Mouse (Mus musculus): ENCODE measurements around the gene Susd6. TPM values are rescaled to one million over a fixed set of nuclear protein-coding genes. Genes with fewer than 3 reads are reported as not detected.
A peak's percentile ranks its signal among the peaks of the same experiment; 100 is the strongest.
"Not testable (repeated sequence)": the region's sequence is repeated elsewhere in the genome, so short reads cannot be mapped to it uniquely, and the experiment has no call there.

Susd6 gene
- total RNA-seq, 1 experiment from 2014 or later, result 47.4 TPM

DNA sequence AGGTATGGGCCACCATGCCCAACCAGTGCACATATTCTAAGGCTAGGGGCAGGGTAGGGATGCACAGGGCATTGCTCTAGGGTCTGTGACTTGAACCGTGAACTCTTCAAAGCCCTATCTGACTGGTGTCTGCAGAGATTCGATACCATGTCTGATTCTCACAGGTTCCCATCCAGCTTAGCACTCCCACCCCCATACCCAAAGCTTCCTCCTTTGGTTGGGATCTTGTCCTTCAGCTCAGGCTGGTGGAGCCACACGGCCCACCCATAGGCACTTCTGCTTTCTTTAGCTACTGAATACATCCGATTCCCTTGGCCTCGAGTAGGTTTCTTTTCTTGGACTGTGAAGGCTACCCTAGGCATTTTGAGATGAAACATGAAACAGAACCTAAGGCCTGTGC, 5.3 kb upstream of the Susd6 start:
- no peak for DNase-seq

DNA sequence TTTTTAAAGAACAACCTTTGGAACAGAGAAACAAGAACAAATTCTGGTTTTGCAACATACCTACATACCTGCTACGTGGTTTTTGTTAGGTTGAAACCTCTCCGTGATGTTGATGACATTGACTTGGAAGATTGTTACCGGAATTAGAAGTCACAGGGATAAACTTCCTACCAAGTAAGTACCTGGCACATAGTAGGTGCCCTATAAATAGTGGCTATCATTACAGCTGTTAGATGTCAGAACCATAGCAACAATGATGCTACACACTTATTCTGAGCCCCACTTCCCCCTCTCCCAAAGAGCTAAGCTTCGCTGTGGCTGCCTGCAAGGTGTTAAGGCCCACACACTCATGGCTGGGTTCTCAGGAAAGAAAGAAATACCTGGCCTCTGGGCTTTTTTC, 4.7 kb upstream of the Susd6 start:
- no peak for DNase-seq

DNA sequence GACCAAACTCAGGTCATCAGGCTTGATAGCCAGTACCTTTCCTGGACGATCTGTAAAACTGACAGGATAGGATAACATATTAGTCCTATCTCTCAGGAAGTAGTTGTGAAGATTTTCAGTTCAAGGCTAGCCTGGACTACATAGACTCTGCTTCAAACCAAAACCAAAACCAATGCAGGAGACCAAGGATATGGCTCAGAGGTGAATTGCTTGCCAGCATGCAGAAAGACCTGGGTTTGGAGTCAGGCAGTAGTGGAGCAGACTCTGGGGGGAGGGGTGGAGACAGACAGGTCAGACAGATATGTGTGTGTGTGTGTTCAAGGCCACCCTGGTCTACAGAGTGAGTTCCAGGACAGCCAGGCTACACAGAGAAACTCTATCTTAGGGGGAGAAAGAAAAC, 3.7 kb upstream of the Susd6 start:
- peak; percentile 47 for DNase-seq

DNA sequence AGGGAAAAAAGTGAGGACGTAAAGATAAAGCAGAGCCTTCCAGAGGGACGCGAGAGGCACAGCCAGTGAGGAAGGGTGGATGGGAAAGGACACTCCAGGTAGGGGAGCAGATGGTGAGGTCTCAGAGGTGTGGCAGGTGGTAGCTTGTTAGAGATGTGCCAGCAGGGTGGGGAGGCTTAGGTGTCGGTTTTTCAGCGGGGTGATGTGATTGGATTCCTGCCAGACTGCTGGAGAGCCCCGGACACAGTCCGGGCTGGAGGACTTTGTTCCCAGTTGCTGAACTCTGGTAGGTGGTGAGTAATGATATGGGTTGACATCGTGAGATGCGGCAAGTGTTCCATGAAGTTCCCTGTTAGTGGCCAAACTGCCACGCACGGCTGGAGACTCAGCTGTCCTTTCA, 2.7 kb upstream of the Susd6 start:
- DNase-seq, result no peak

GRCm38 (mm10) chr12:80788188-80788587, 2.1 kb upstream of the Susd6 start:
- no peak for DNase-seq

- DNase-seq, result not testable (repeated sequence)
These were observed 1.0 kb upstream of the Susd6 start for GRCm38 (mm10) chr12:80789276-80789675.

- DNase-seq, result no peak
These were observed 625 bp downstream of the Susd6 start for GRCm38 (mm10) chr12:80790700-80791570.

GRCm38 (mm10) chr12:80791571-80792444, 1.5 kb downstream of the Susd6 start:
- peak; percentile 31 for DNase-seq

GRCm38 (mm10) chr12:80792867-80793266, 2.6 kb downstream of the Susd6 start:
- DNase-seq, result peak; percentile 42

- DNase-seq, result no peak
These were observed 3.2 kb downstream of the Susd6 start for GRCm38 (mm10) chr12:80793535-80793934.

- DNase-seq, result no peak
These were observed 4.2 kb downstream of the Susd6 start for GRCm38 (mm10) chr12:80794522-80794921.

DNA sequence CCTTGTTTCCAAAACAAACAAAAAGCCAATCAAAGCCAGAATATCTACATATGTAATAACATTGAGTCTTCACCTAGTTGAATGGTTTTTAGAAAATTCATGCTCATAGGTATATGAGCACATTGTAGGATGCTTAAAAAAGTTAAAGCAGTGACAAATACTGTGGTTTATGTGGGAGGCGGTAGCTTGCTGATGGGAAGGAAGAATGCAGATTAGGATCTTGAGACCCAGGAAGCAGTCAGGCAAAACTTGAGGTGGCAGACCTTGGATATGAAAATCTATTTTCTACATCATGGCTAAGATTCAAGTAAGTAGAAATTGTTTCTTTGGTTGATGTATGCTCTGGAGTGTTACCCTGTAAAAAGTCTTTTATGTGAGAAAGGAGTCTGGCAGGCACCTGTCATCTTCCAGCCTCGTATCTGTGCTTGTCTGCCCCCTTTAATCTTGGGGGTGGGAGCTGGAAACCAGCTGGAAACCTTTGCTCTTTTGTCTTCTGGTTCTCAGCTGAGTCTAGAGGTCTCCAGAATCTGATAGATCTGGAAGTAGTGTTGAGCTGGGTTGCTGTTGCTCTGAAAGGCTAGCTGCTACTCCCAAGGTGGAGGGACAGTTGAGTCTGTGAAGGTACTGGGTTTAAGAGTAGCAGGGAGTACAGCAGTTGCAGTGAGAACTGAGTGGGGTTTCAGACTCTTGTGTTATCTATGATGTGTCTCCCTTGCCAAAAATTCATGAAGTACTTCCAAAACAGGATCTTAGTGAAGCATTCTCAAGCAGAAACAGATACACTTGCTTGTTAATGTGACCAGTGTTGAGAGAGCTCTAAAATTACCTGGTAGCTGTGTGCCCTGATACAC, 4.8 kb downstream of the Susd6 start:
- no peak for DNase-seq

- DNase-seq, result no peak
These were observed 8.0 kb downstream of the Susd6 start for GRCm38 (mm10) chr12:80798271-80798670.

GRCm38 (mm10) chr12:80800156-80800555, 9.8 kb downstream of the Susd6 start:
- DNase-seq, result no peak

DNA sequence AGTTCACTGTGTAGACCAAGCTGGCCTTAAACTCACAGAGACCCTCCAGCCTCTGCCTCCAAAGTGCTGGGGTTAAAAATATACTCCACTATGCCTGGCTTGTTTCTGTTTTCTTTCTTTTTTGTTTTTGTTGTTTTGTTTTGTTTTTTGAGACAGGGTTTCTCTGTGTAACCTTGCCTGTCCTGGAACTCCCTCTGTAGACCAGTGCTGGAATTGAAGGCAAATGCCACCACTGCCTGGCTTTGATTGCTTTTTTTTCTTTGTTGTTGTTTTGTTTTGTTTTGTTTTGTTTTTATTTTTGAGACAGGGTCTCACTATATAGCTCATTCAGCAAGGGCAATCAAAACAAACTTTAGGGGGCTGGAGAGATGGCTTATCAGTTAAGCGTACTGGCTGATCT, 11.1 kb downstream of the Susd6 start:
- DNase-seq, result no peak

- DNase-seq, result peak; percentile 78
These were observed 13.6 kb downstream of the Susd6 start for GRCm38 (mm10) chr12:80803924-80804323.

DNA sequence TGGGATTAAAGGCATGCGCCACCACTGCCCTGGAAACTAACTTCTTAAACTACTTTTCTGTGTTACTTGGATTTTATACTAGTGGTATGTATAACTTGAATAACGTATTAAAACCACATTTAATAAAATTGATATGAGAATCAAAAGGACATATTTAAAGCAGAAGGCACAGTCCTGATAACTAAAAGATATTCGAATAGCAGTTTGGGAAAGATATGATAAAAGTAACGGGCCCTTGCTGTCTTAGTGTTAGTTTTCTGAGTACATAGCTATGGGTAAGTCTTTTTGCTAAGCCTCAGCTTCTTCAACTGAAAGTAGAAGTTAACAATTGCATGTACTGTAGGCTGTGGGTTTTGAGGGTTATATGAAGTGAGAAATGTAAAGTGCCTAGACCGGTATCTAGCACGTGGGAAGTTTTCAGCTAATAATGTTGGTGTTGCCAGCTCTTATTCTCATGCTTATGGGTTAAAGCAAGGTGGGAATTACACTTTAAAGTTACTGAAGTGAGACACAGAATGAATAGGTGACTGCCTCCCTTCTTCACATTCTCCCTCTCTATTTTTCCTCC, 14.6 kb downstream of the Susd6 start:
- no peak for DNase-seq

GRCm38 (mm10) chr12:80807451-80808085, 17.3 kb downstream of the Susd6 start:
- no peak for DNase-seq

GRCm38 (mm10) chr12:80810005-80810404, 19.7 kb downstream of the Susd6 start:
- DNase-seq, result no peak

DNA sequence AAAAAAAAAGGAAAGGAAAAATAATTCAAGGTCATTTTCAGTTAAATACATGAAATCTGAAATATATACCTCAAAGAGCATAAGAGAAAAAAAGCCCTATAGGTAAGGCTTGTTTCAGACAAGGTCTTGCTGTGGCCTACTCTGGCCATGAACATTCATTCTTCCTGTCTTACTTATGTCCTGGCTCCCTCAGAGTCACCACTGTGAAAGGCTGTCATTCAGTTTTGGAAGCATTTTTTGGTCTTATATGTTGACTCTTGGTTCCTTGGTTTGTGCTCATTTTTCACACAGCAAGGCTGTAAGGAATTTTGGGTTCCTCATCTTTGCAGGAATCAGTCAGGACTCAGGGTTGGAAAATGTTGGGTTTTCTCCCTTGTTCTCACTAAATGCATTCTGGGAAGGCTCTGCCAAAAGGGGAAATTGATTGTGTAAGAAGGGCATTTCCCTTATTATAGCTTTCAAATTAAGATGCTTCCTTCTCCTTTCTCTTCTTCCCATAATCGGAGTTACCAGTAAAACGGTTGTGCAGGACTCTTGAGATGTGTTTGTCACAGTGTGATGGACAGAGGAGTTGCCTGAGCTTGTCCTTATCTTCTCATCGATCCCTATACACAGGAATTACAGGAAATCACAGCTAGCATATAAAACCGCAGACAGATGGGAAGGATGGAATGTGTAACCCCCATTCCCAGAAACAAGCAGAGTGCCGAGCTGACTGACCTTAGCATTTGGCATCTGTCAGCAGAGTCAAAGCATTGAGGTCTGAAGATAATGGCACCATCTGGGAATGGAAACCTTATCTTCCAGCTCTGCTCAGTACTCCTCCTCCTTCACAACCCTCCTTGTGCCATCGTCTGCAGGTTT, 21.6 kb downstream of the Susd6 start:
- no peak for DNase-seq

- DNase-seq, result no peak
These were observed 22.2 kb downstream of the Susd6 start for GRCm38 (mm10) chr12:80812510-80812820.
